In genomic region chr13:45413066-45413465, GRCm38 (mm10) we compare ENCODE assay signal across 1 mouse cellular context.
TF ChIP-seq lines count a peak whose summit lies in the region.

No protein-coding gene starts in this region.

TF ChIP-seq in MEL, 35 proteins besides CTCF, POLR2A, EP300 and RAD21 (continued from another document):
- TF ChIP-seq E2F4 (IDR thresholded peaks at IDR 0.05; ENCODE audit: borderline replicate concordance, low read depth, low read length) = no peak
- no peak for TF ChIP-seq ELF1 (IDR thresholded peaks at IDR 0.05; ENCODE audit: low read depth, low read length)
- TF ChIP-seq MAZ (IDR thresholded peaks at IDR 0.05; ENCODE audit: low read depth, low read length) = no peak
- TF ChIP-seq MYB (IDR thresholded peaks at IDR 0.05; ENCODE audit: low read depth, low read length) = no peak
